Mouse (Mus musculus) liver, adult (tissue): ENCODE measurements around the gene Ttc27.

Experiments
- GATA4 ChIP-seq: IDR thresholded peaks from 2 replicates; pipeline ENCODE4 v1.6.1; 2014; ENCODE audit warnings: mild to moderate bottlenecking, low read length; ENCODE audit not compliant: insufficient replicate concordance

Ttc27 gene

DNA sequence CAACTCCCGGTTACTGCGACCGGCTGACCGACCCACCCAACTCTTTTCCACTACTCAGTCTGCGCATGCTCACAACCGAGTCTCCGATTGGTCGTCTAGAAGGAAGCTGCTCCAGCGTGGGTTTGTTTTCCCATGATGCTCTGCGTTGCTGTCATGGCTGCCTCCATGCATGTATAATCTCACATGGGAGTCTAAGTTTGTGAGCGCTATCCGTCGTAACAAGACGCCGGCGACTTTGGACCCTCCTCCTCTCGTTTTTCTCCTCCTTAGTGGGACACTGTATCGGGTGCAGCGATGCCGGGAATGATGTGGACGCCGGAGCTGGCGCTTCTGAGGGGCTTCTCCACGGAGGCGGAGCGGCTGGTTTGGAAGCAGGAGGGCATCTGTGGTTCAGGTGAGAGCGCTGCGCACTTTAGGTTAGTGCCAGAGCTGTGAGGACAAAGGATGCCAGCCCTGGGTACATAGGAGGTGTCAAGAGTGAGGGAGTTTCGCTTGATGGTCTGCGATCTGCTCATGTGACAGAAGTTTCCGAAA is at the start of gene Ttc27:
TSS of gene Ttc27 (plus strand) at position 115 of the 534 bp plus-strand sequence.
- no peak for TF ChIP-seq GATA4

DNA sequence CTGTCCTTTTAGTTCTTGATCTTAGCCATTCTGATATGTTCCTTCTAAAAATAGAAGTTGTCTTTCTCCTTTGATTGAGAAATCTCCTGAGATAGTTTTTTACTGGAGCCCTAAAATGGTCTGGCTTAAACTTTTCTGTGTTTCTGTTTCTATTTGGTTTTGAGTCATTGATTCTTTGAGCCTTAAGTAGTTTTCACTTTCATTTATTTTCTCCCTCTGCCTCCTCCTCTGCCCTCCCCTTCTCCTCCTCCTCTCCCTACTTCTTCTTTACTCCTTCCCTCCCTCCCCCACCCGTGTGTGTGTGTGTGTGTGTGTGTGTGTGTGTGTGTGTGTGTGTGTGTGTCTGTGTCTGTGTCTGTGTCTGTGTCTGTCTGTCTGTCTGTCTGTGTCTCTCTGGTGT is 49.5 kb upstream of the Ttc27 start:
- TF ChIP-seq GATA4: no peak

DNA sequence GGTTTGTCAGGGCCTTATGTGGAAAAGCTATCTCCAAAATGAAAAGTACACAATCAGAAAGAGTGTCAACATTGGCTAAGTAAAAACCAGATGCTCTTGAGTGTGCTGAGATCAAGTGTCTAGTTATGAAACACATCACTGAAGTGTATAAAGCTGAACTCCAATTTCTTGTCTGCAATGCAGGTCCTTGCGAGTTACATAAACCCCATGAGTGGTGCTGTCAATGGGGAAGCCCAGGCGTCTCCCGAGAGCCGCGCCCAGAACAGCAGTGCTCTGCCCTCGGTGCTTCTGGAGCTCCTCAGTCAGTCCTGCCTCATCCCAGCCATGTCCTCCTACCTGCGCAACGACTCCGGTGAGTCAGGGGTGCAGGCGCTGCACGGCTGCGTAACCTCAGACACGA is 47.5 kb upstream of the Ttc27 start:
- TF ChIP-seq GATA4: no peak

DNA sequence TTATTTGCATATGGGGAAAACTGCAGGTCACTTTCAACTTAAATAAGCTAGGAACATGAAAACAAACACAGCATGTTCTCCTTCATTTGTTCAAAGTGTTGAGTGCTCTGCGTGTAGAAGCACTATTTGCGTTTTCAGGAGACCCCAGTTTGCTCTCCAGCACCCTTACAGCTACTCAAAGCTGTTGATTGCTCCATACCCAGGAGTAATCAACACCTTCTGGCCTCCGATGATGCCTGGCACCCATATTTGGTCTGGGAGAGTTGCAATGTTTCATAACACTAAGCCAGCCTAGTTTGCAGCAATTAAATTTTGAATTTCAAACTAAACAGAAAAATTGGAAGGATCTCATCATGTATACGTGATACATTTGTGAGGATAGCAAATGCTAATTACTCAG is 45.1 kb upstream of the Ttc27 start:
- TF ChIP-seq GATA4: no peak

DNA sequence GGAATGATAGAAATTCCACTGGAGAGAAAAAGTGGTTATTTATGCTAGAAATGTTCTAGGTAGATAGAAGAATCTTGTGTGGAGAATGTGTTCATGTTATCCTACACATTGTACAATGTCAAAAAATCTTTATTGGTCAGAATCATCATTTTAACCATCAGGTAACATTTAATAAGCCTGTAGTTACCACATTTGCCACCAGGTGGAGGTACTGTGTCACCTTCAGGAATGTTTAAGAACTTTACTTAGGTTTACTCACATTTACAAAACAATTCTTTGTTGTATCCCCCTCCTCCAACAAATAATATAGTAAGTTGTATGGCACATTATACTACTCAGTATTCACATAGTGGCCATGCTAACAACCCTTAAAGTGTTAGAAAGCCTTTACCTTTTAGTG is 44.3 kb upstream of the Ttc27 start:
- no peak for TF ChIP-seq GATA4

DNA sequence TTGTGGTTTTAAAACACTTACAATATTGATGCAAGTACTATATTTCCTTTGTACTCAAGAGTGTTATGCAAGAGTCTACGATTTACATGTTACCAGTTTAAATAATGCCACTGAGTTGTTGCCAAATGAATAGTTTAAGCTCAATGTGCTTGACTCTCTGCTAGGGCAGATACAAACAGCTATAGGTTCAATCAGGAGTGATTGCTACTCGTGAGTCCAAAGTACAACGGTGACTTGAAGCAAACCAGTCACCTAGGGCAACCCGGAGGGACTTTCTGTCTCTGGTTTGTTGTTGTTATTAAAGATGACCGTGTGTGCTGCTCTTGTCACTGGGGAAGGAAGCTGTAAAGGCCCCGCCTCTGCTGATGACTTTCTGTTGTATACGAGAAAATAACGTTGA is 39.5 kb upstream of the Ttc27 start:
- TF ChIP-seq GATA4: no peak

DNA sequence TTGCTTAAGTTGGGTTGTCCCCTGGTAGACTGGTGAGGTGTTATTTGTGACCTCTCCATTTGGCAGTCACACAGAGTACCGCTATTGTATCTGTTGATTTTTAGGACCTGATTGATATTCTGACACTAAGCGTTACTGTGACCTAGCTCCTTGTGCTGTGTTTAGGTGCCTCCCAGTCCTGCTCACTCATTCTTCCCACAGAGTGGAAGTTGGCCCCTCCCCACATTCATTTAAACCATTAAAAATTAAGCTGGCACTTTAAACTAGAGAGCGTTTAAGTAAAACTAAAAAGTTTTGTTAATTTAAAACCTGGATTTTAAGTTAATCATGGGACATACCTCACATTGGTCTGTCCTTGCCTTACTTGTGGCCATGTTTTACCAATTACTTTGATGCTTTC is 32.6 kb upstream of the Ttc27 start:
- TF ChIP-seq GATA4: no peak

DNA sequence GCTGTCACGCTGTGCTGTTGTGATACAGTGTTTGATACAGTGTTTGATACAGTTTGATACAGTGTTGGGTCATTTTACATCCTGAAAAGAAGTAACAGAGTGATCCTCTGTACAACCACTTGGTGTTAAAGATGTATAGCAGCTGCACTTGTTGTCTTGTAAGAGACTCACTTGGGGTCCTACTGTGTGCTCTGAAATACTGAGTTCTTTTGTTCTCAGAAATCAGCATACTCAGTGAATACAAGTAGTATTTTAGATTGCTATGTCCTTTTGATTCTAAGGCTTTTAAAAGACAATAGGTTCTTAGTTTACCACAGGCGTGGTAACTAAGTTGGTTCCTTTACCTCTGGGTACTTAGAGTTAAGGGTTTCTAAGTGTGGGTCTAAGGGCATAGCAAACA is 29.0 kb upstream of the Ttc27 start:
- TF ChIP-seq GATA4: no peak

DNA sequence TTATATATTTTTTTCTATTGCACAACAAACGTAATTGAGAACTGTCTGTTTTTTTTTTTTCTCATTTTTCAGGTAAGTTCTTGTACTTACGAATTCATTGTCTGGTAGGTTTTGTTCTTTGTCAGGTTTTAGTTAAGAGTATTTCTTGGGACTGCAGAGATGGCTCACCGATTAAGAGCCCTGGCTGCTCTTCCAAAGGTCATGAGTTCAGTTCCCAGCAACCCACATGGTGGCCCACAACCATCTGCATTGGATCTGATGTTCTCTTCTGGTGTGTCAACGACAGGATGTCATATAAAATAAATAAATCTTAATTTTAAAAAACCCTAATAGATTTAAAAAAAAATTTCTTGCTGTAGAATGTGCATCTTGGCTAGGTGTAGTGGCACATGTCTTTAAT is 28.1 kb upstream of the Ttc27 start:
- no peak for TF ChIP-seq GATA4

DNA sequence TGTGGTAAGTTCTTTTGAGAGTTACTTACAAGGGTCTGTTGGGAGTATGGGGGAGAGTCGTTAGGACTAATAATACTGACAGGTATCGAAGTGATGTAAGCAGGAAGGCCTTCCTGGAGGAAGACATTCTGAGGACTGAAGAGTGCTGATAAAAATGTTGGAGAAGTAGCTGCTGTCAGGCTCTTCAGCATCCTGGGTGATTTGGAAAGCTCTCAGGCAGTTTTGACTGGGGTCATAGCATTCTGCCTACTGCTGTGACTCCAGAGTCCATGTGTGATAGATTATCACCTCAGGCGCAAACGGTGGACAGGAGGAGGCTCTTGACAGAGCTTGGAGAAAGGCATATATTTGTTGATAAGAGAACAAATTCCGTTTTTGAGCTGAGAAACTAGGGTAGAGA is 12.1 kb upstream of the Ttc27 start:
- no peak for TF ChIP-seq GATA4

DNA sequence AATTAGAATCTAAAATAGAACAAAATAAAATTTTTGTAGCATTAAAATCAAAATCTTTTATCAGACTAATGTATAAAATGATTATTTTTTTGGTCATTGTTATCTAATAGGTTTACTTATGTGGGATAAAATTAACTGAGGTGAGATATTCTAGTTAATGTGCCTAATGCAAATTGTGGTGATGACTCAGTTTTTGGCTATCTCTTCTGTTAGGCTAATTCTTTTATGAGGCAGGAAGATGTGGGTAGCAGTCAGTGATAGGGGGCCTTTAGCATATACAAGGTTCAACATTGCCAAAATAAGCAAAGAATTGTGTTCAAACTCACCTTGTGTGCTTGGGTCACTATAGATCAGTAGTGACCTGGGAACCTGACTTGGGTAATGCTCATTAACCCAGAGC is 10.9 kb upstream of the Ttc27 start:
- no peak for TF ChIP-seq GATA4

DNA sequence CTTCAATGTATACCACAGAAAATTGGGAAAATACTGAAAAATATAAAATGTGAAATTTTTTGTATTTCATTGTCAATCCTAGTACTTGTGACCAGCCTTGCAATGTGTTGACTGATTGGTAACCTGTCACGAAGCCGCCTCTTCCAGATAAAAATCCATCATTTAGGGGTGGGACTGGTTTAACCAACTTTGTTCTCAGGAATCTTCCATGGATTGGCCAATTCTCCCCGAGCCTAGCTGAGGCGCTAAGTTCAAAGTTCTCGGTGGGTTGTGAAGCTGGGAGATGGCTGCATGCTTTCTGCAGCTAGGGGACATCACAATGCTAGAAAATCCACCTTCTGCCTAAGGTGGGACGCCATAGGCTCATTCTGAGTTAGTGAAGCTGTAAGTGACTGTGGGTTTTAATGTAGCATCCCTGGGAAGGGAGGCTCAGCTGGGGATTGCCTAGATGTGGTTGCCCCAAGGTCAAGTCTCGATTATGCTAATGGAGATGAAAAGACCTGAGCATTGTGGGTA is 9.8 kb upstream of the Ttc27 start:
- TF ChIP-seq GATA4: no peak

DNA sequence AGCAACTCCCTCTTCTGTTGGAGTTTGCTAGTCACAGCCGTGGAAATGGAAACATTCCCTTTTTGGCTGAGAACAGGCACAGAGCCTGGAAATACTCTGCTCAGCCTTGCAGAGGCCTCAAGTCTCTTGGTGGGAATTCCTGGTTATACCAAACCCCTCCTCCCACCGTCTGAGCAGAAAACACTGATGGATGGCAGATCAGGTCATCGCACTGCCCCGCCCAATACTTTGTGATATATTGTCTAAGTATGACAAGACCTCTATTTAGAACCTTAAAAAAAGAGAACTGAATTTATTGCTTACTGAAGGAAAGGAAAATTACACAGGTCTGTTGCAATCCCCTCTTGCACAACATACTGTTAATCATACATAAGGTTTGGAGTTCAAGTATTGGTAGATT is 6.8 kb upstream of the Ttc27 start:
- no peak for TF ChIP-seq GATA4

DNA sequence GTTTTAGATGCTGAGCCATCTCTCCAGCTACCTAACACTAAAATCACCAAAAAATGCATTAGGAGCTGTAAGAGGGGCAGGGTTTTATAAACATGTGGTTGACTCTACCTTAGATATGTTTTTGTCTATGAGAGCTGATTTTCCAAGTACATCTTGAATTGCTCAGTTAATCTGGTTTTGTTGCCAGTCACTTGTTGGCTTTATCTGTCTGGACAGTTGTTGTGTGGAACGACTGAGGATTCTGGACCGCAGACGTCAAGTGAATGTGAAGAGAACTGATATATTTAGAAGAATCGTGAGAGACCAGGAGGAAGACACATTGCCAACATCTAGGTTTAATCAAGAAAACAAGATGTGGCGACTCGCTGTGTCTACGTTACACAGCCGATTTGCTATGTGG is 5.9 kb upstream of the Ttc27 start:
- TF ChIP-seq GATA4: no peak

DNA sequence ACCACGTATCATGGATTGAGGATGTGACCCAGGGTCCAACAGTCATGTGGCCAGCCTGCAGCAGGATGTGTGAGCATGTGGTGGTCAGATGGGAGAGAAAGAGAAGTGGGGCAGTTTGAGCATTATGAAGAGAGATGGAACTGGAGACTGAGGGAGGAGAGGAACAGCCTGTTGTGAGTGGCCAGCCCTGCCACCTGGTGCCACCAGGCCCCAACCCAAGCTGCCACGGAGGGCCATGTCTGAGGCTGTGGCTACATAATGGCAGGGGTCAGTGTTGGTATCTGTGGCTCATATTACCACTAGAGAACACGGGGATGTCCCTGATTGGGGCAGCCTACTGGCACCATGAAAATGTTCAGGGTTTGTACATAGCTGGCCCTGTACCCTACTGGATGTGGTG is 2.4 kb upstream of the Ttc27 start:
- TF ChIP-seq GATA4: no peak

DNA sequence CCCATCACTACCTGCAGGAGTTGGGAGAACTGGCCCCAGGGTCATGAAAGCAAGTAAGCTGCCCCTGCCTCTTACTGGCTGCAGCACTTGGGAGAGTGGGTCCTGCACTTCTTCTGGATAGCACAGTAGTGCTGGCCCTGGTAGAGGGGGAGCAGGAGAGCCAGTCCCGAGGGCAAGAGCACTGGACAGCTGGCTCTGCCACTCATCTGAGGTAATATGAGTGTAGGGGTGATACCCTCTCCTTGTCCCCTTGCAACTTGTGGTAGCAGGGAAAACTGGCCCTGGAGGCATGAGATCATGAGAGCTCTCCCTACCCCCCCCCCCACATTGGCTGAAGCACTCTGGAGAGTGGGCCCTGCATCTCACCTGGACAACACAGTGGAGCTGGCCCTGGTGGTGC is 1.8 kb upstream of the Ttc27 start:
- no peak for TF ChIP-seq GATA4

DNA sequence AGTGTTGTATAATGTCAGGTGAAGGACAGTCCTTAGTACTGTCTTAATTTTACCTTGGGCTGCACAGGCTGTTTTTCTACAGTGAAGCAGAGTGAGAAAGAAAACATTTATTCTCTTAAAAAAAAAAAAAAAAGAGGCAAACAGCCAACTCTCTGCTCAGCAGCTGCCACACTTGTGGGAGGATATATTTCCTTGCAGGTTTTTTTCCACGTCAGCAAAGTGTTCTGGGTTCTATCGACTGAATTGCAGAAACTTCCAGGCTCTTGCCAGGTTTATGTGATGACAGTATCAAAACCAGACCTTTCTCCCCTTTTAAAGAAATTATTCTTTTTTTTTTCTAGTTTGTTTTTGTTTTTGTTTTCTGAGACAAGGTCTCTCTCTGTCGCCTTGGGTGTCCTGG is 889 bp upstream of the Ttc27 start:
- no peak for TF ChIP-seq GATA4
